Mouse (Mus musculus) thymus, adult 2 months (tissue): ENCODE measurements at regions not wholly inside any gene's neighbourhood (a gene's known extent, or its start where the extent isn't known, plus 50 kb on each side); places are given as distances from the start of the nearest gene placed in this dataset.
A peak's percentile ranks its signal among the peaks of the same experiment; 100 is the strongest.

Experiments used
- DNase-seq: peaks from one replicate; pipeline ENCODE4 v3.0.0; 2021
- H3K27ac ChIP-seq: fragments of 200-500 bp; 2 replicates; pipeline ENCODE4 v1.5.1; 2012; ENCODE audit warnings: low read length, control low read depth; ENCODE audit not compliant: control insufficient read depth, insufficient read depth
- H3K27me3 ChIP-seq: fragments of 200-500 bp; 2 replicates; pipeline ENCODE4 v1.6.1; 2012; ENCODE audit warnings: mild to moderate bottlenecking, low read length, moderate library complexity, mixed read lengths; ENCODE audit not compliant: control insufficient read depth, insufficient read depth
- H3K36me3 ChIP-seq: fragments of 200-500 bp; 2 replicates; pipeline ENCODE4 v1.6.1; 2012; ENCODE audit warnings: mild to moderate bottlenecking, low read length, moderate library complexity; ENCODE audit not compliant: control insufficient read depth, insufficient read depth
- H3K4me1 ChIP-seq: fragments of 200-500 bp; replicated peaks from 2 replicates; pipeline ENCODE4 v1.6.1; 2012; ENCODE audit warnings: low read length; ENCODE audit not compliant: control insufficient read depth, insufficient read depth
- H3K4me3 ChIP-seq: fragments of 200-500 bp; 2 replicates; pipeline ENCODE4 v1.5.1; 2012; ENCODE audit warnings: mild to moderate bottlenecking, low read length, control low read depth, moderate library complexity; ENCODE audit not compliant: control insufficient read depth, insufficient read depth
- CTCF ChIP-seq: fragments of 200-500 bp; IDR thresholded peaks from 2 replicates; pipeline ENCODE4 v1.5.1; 2012; ENCODE audit warnings: mild to moderate bottlenecking, control low read depth, low read length, moderate library complexity, borderline replicate concordance; ENCODE audit not compliant: control insufficient read depth, poor library complexity, insufficient read depth; ENCODE audit errors: extremely low read depth
- POLR2A ChIP-seq: fragments of 200-500 bp; IDR thresholded peaks from 2 replicates; pipeline ENCODE4 v1.6.1; 2012; ENCODE audit warnings: mild to moderate bottlenecking, low read length, control low read depth, moderate library complexity; ENCODE audit not compliant: control insufficient read depth, poor library complexity, insufficient read depth; ENCODE audit errors: extremely low read depth
- WGBS: fragments of 180-500 bp; shearing (Covaris S2); methylation state at CpG from one replicate; pipeline ENCODE4 v1.1.7; 2018; 5-methylcytosine and 5-hydroxymethylcytosine counted together

GRCm38 (mm10) chr1:184241846-184242245, 207.7 kb upstream of the 1700056E22Rik start:
- Histone ChIP-seq H3K4me3 (no peak overlapping the region), H3K36me3 (no peaks in the 10 kb centered on the region), H3K27me3 (no peaks in the 10 kb centered on the region), H3K27ac (no peak overlapping the region), H3K4me1 (peaks cover 3% of the 10 kb centered on the region)
- no peak for DNase-seq
- 79% methylated on average over 4 of the region's 4 CpGs for WGBS
- no peak for TF ChIP-seq POLR2A
- no peak for TF ChIP-seq CTCF

GRCm38 (mm10) chr1:184235131-184235983, 201.3 kb upstream of the 1700056E22Rik start:
- Histone ChIP-seq H3K36me3 (no peaks in the 10 kb centered on the region), H3K4me1 (peaks cover 12% of the 10 kb centered on the region), H3K27ac (no peak overlapping the region), H3K27me3 (no peaks in the 10 kb centered on the region), H3K4me3 (peak overlapping the region; percentile 40)
- TF ChIP-seq POLR2A (no peak), CTCF (peak; percentile 92)
- peak; percentile 78 for DNase-seq
- WGBS, result 28% methylated on average over 25 of the region's 25 CpGs

- no peak for DNase-seq
- no peaks in the 10 kb centered on the region for H3K27me3 ChIP-seq
- H3K4me3 ChIP-seq, result no peak overlapping the region
- H3K36me3 ChIP-seq, result no peaks in the 10 kb centered on the region
- no peak overlapping the region for H3K27ac ChIP-seq
- 86% methylated on average over 8 of the region's 8 CpGs for WGBS
- peaks cover 12% of the 10 kb centered on the region for H3K4me1 ChIP-seq
- TF ChIP-seq CTCF, result no peak
- TF ChIP-seq POLR2A, result no peak
These were observed 200.4 kb upstream of the 1700056E22Rik start for GRCm38 (mm10) chr1:184234320-184234988.

GRCm38 (mm10) chr1:184233741-184234255, 199.7 kb upstream of the 1700056E22Rik start:
- H3K36me3 ChIP-seq, result no peaks in the 10 kb centered on the region
- no peak for DNase-seq
- 85% methylated on average over 5 of the region's 5 CpGs for WGBS
- no peaks in the 10 kb centered on the region for H3K27me3 ChIP-seq
- no peak overlapping the region for H3K4me3 ChIP-seq
- TF ChIP-seq POLR2A, result no peak
- no peak for TF ChIP-seq CTCF
- no peak overlapping the region for H3K27ac ChIP-seq
- H3K4me1 ChIP-seq, result peaks cover 12% of the 10 kb centered on the region

GRCm38 (mm10) chr1:184222326-184222725, 188.2 kb upstream of the 1700056E22Rik start:
- no peaks in the 10 kb centered on the region for H3K36me3 ChIP-seq
- WGBS, result 82% methylated on average over 2 of the region's 2 CpGs
- no peak for TF ChIP-seq CTCF
- TF ChIP-seq POLR2A, result no peak
- no peaks in the 10 kb centered on the region for H3K4me1 ChIP-seq
- no peaks in the 10 kb centered on the region for H3K27me3 ChIP-seq
- no peak for DNase-seq
- no peak overlapping the region for H3K27ac ChIP-seq
- H3K4me3 ChIP-seq, result no peak overlapping the region

- Histone ChIP-seq H3K4me1 (no peaks in the 10 kb centered on the region), H3K27ac (no peak overlapping the region), H3K4me3 (no peak overlapping the region), H3K36me3 (no peaks in the 10 kb centered on the region), H3K27me3 (no peaks in the 10 kb centered on the region)
- no peak for TF ChIP-seq POLR2A
- TF ChIP-seq CTCF, result no peak
- 74% methylated on average over 3 of the region's 3 CpGs for WGBS
- no peak for DNase-seq
These were observed 187.7 kb upstream of the 1700056E22Rik start for GRCm38 (mm10) chr1:184221792-184222191.
